Mouse (Mus musculus) common myeloid progenitor, adult 5-6 weeks (primary cell): ENCODE data around the gene Clec3b. TPM values are rescaled to one million over a fixed set of nuclear protein-coding genes. Genes with fewer than 3 reads are reported as not detected.

Source experiments
- ATAC-seq: replicated peaks from 2 replicates; pipeline ENCODE4 v1.8.0; 2016; ENCODE audit warnings: low read depth, mild to moderate bottlenecking, moderate TSS enrichment, inconsistent platforms; ENCODE audit not compliant: poor library complexity, severe bottlenecking
- total RNA-seq: library from RNA; stranded (forward); fragments of 200-1000, 187-1606 nt; gene quantifications from 2 replicates; pipeline ENCODE4 v1.2.3, GENCODE M21; 2017

Clec3b gene
- total RNA-seq, 1 experiment from 2014 or later, result not detected

GRCm38 (mm10) chr9:123206948-123207347 is 56.2 kb downstream of the Clec3b start:
- ATAC-seq, result no peak

Other genes starting within 250 kb of the Clec3b start
- 3.2 TPM in 1 of 2 replicates, not detected in the other for gene Zfp105, start 227.9 kb upstream of the Clec3b start, total RNA-seq
- 23.9 and 24.3 TPM in 2 replicates for gene 1110059G10Rik, start 199.9 kb upstream of the Clec3b start, total RNA-seq
- gene Kif15, start 199.9 kb upstream of the Clec3b start, total RNA-seq, result 249 and 348 TPM in 2 replicates
- gene Tmem42, start 129.6 kb upstream of the Clec3b start, total RNA-seq, result 10.7 and 11.3 TPM in 2 replicates
- gene Tgm4, start 116.2 kb upstream of the Clec3b start, total RNA-seq, result 0.09 TPM in 1 of 2 replicates, not detected in the other
- 43.1 and 45.2 TPM in 2 replicates for gene Zdhhc3, start 37.7 kb upstream of the Clec3b start, total RNA-seq
- gene Exosc7, start 37.7 kb upstream of the Clec3b start, total RNA-seq, result 104 and 108 TPM in 2 replicates
- 0.27 and 0.39 TPM in 2 replicates for gene Cdcp1, start 65.1 kb downstream of the Clec3b start, total RNA-seq
- 1.6 and 1.8 TPM in 2 replicates for gene Tmem158, start 109.8 kb downstream of the Clec3b start, total RNA-seq
- 141 and 175 TPM in 2 replicates for gene Lars2, start 216.0 kb downstream of the Clec3b start, total RNA-seq